Mouse (Mus musculus) forebrain, embryonic 12.5 days (tissue): ENCODE data around the gene Bcl11a. TPM values are rescaled to one million over a fixed set of nuclear protein-coding genes. Genes with fewer than 3 reads are reported as not detected.

Experiments
- ATAC-seq: fragments of 200-750 bp; cut with Nextera tagmentation; 2 replicates; pipeline ENCODE4 v1.8.0; 2017; ENCODE audit warnings: moderate TSS enrichment; ENCODE audit not compliant: low FRiP score
- H3K27ac ChIP-seq: fragments of 300-500 bp; sonication (generic); 2 replicates; pipeline ENCODE4 v1.5.1; 2016; ENCODE audit warnings: mild to moderate bottlenecking
- H3K27me3 ChIP-seq: fragments of 300-500 bp; sonication (generic); 2 replicates; pipeline ENCODE4 v1.6.1; 2016; ENCODE audit warnings: mild to moderate bottlenecking
- H3K36me3 ChIP-seq: fragments of 300-500 bp; sonication (generic); replicated peaks from 2 replicates; pipeline ENCODE4 v1.6.1; 2016; ENCODE audit warnings: mild to moderate bottlenecking
- H3K4me1 ChIP-seq: fragments of 300-500 bp; sonication (generic); 2 replicates; pipeline ENCODE4 v1.6.1; 2016
- H3K4me2 ChIP-seq: fragments of 300-500 bp; sonication (generic); 2 replicates; pipeline ENCODE4 v1.6.1; 2016; ENCODE audit warnings: mild to moderate bottlenecking, moderate library complexity
- H3K4me3 ChIP-seq: fragments of 300-500 bp; sonication (generic); replicated peaks from 2 replicates; pipeline ENCODE4 v1.5.1; 2016; ENCODE audit warnings: mild to moderate bottlenecking
- H3K9ac ChIP-seq: fragments of 300-500 bp; sonication (generic); 2 replicates; pipeline ENCODE4 v1.6.1; 2016; ENCODE audit warnings: mild to moderate bottlenecking
- H3K9me3 ChIP-seq: fragments of 300-500 bp; sonication (generic); 2 replicates; pipeline ENCODE4 v1.6.1; 2016
- WGBS: fragments of 180-500 bp; shearing (Covaris S2); methylation state at CpG from one replicate; pipeline ENCODE4 v1.1.7; 2016; 5-methylcytosine and 5-hydroxymethylcytosine counted together
- polyA plus RNA-seq: library from polyadenylated mRNA; unstranded; fragments of >200 nt; fragmentation: Nextera tagmentation; extraction: Ambion mirVana; gene quantifications from 2 replicates; pipeline ENCODE4 v1.2.1, GENCODE M21; 2016

Gene Bcl11a
- polyA plus RNA-seq, 1 experiment from 2014 or later: 130 TPM

GRCm38 (mm10) chr11:24137891-24138290 lies 60.0 kb downstream of the Bcl11a start:
- 96% methylated on average over 2 of the region's 2 CpGs for WGBS
- Histone ChIP-seq H3K27me3 (no peaks in the 10 kb centered on the region), H3K9ac (no peak overlapping the region), H3K4me2 (no peak overlapping the region), H3K4me3 (no peak overlapping the region), H3K36me3 (peaks cover 16% of the 10 kb centered on the region; the same call in 1 of the 2 replicates), H3K27ac (no peak overlapping the region), H3K4me1 (peaks cover 30% of the 10 kb centered on the region), H3K9me3 (no peaks in the 10 kb centered on the region)
- ATAC-seq: no peak

- H3K4me2 ChIP-seq: no peak overlapping the region
- no peaks in the 10 kb centered on the region for H3K27me3 ChIP-seq
- H3K4me1 ChIP-seq: peaks cover 21% of the 10 kb centered on the region
- no peak overlapping the region for H3K27ac ChIP-seq
- no peaks in the 10 kb centered on the region for H3K9me3 ChIP-seq
- 91% methylated on average over 9 of the region's 9 CpGs for WGBS
- no peak overlapping the region for H3K4me3 ChIP-seq
- ATAC-seq: no peak
- H3K9ac ChIP-seq: no peak overlapping the region
- peaks cover 16% of the 10 kb centered on the region; the same call in 1 of the 2 replicates for H3K36me3 ChIP-seq
Observed at GRCm38 (mm10) chr11:24138600-24139375, 60.9 kb downstream of the Bcl11a start.

- Histone ChIP-seq H3K36me3 (peaks cover 18% of the 10 kb centered on the region), H3K9ac (no peak overlapping the region), H3K27me3 (no peaks in the 10 kb centered on the region), H3K4me3 (no peak overlapping the region), H3K4me1 (peaks cover 18% of the 10 kb centered on the region), H3K4me2 (no peak overlapping the region), H3K27ac (no peak overlapping the region), H3K9me3 (no peaks in the 10 kb centered on the region)
- no peak for ATAC-seq
- WGBS: 97% methylated on average over 6 of the region's 6 CpGs
Observed at GRCm38 (mm10) chr11:24139432-24139831, 61.6 kb downstream of the Bcl11a start.

- H3K36me3 ChIP-seq: peaks cover 23% of the 10 kb centered on the region
- no peak overlapping the region for H3K4me3 ChIP-seq
- H3K9me3 ChIP-seq: no peaks in the 10 kb centered on the region
- no peaks in the 10 kb centered on the region for H3K27me3 ChIP-seq
- no peak overlapping the region for H3K27ac ChIP-seq
- no peak for ATAC-seq
- WGBS: 93% methylated on average over 2 of the region's 2 CpGs
- H3K9ac ChIP-seq: no peak overlapping the region
- H3K4me2 ChIP-seq: no peak overlapping the region
- peaks cover 18% of the 10 kb centered on the region for H3K4me1 ChIP-seq
Observed at GRCm38 (mm10) chr11:24139952-24140351, 62.1 kb downstream of the Bcl11a start.

- peaks cover 24% of the 10 kb centered on the region for H3K4me1 ChIP-seq
- H3K9ac ChIP-seq: no peak overlapping the region
- no peak overlapping the region for H3K4me2 ChIP-seq
- H3K27ac ChIP-seq: no peak overlapping the region
- peaks cover 24% of the 10 kb centered on the region for H3K36me3 ChIP-seq
- no peak overlapping the region for H3K4me3 ChIP-seq
- H3K27me3 ChIP-seq: no peaks in the 10 kb centered on the region
- ATAC-seq: no peak
- 96% methylated on average over 2 of the region's 2 CpGs for WGBS
- no peaks in the 10 kb centered on the region for H3K9me3 ChIP-seq
Observed at GRCm38 (mm10) chr11:24140948-24141347, 63.1 kb downstream of the Bcl11a start.

- Histone ChIP-seq H3K36me3 (peaks cover 24% of the 10 kb centered on the region), H3K9ac (no peak overlapping the region), H3K27ac (peak overlapping the region; percentile 33), H3K9me3 (no peaks in the 10 kb centered on the region), H3K4me3 (no peak overlapping the region), H3K4me2 (no peak overlapping the region), H3K27me3 (no peaks in the 10 kb centered on the region), H3K4me1 (peaks cover 23% of the 10 kb centered on the region)
- ATAC-seq: no peak
- 62% methylated on average over 10 of the region's 10 CpGs for WGBS
Observed at GRCm38 (mm10) chr11:24141479-24142251, 63.8 kb downstream of the Bcl11a start.

GRCm38 (mm10) chr11:24142316-24142715 lies 64.5 kb downstream of the Bcl11a start:
- H3K36me3 ChIP-seq: peaks cover 24% of the 10 kb centered on the region
- no peak overlapping the region for H3K4me3 ChIP-seq
- H3K9ac ChIP-seq: no peak overlapping the region
- H3K9me3 ChIP-seq: no peaks in the 10 kb centered on the region
- no peak for ATAC-seq
- peak overlapping the region; percentile 33; the same call in 1 of the 2 replicates for H3K27ac ChIP-seq
- WGBS: 63% methylated on average over 9 of the region's 9 CpGs
- no peak overlapping the region for H3K4me2 ChIP-seq
- H3K4me1 ChIP-seq: peaks cover 19% of the 10 kb centered on the region
- no peaks in the 10 kb centered on the region for H3K27me3 ChIP-seq

GRCm38 (mm10) chr11:24144159-24144946 lies 66.5 kb downstream of the Bcl11a start:
- Histone ChIP-seq H3K4me3 (no peak overlapping the region), H3K27me3 (no peaks in the 10 kb centered on the region), H3K9me3 (no peaks in the 10 kb centered on the region), H3K36me3 (peaks cover 20% of the 10 kb centered on the region), H3K4me1 (peaks cover 22% of the 10 kb centered on the region), H3K9ac (no peak overlapping the region), H3K4me2 (no peak overlapping the region), H3K27ac (no peak overlapping the region)
- WGBS: 90% methylated on average over 16 of the region's 16 CpGs
- no peak for ATAC-seq

- peaks cover 18% of the 10 kb centered on the region; the same call in 1 of the 2 replicates for H3K36me3 ChIP-seq
- H3K27ac ChIP-seq: no peak overlapping the region
- H3K27me3 ChIP-seq: no peaks in the 10 kb centered on the region
- WGBS: 88% methylated on average over 4 of the region's 4 CpGs
- no peak overlapping the region for H3K4me2 ChIP-seq
- H3K4me3 ChIP-seq: no peak overlapping the region
- no peaks in the 10 kb centered on the region for H3K9me3 ChIP-seq
- no peak overlapping the region for H3K9ac ChIP-seq
- ATAC-seq: no peak
- peaks cover 24% of the 10 kb centered on the region for H3K4me1 ChIP-seq
Observed at GRCm38 (mm10) chr11:24146034-24146433, 68.2 kb downstream of the Bcl11a start.

GRCm38 (mm10) chr11:24146437-24146836 lies 68.6 kb downstream of the Bcl11a start:
- ATAC-seq: no peak
- Histone ChIP-seq H3K36me3 (peaks cover 18% of the 10 kb centered on the region; the same call in 1 of the 2 replicates), H3K4me2 (no peak overlapping the region), H3K4me3 (no peak overlapping the region), H3K27ac (no peak overlapping the region), H3K9ac (no peak overlapping the region), H3K9me3 (no peaks in the 10 kb centered on the region), H3K27me3 (no peaks in the 10 kb centered on the region), H3K4me1 (peaks cover 20% of the 10 kb centered on the region)
- 100% methylated on average over 1 of the region's 1 CpGs for WGBS

- no peaks in the 10 kb centered on the region for H3K9me3 ChIP-seq
- WGBS: 80% methylated on average over 6 of the region's 6 CpGs
- H3K4me2 ChIP-seq: no peak overlapping the region
- H3K4me1 ChIP-seq: peaks cover 16% of the 10 kb centered on the region
- H3K9ac ChIP-seq: no peak overlapping the region
- no peaks in the 10 kb centered on the region for H3K27me3 ChIP-seq
- no peak for ATAC-seq
- H3K27ac ChIP-seq: no peak overlapping the region
- H3K36me3 ChIP-seq: peaks cover 16% of the 10 kb centered on the region; the same call in 1 of the 2 replicates
- H3K4me3 ChIP-seq: no peak overlapping the region
Observed at GRCm38 (mm10) chr11:24147698-24148097, 69.8 kb downstream of the Bcl11a start.

GRCm38 (mm10) chr11:24148545-24148944 lies 70.7 kb downstream of the Bcl11a start:
- peaks cover 20% of the 10 kb centered on the region for H3K4me1 ChIP-seq
- no peak overlapping the region for H3K27ac ChIP-seq
- H3K4me2 ChIP-seq: no peak overlapping the region
- no peaks in the 10 kb centered on the region for H3K27me3 ChIP-seq
- no peak overlapping the region for H3K4me3 ChIP-seq
- no peaks in the 10 kb centered on the region for H3K9me3 ChIP-seq
- no peak for ATAC-seq
- H3K36me3 ChIP-seq: peaks cover 14% of the 10 kb centered on the region; the same call in 1 of the 2 replicates
- no peak overlapping the region for H3K9ac ChIP-seq
- 90% methylated on average over 3 of the region's 3 CpGs for WGBS
